Mouse (Mus musculus): ENCODE measurements at regions not wholly inside any gene's neighbourhood (a gene's known extent, or its start where the extent isn't known, plus 50 kb on each side); places are given as distances from the start of the nearest gene placed in this dataset.

GRCm38 (mm10) chr3:112239626-112240120 is 1019.0 kb downstream of the Amy2a5 start:
- no peak for ATAC-seq
- 4% methylated on average over 1 of the region's 1 CpGs for WGBS

More at GRCm38 (mm10) chr3:112239626-112240120, 1019.0 kb downstream of the Amy2a5 start:
- H3K4me1 ChIP-seq (ENCODE audit: insufficient read depth, low read length), result no peaks in the 10 kb centered on the region
- no peak for DNase-seq (ENCODE audit: low spot score)
- no peak overlapping the region for H3K4me3 ChIP-seq (ENCODE audit: low read length)
- no peaks in the 10 kb centered on the region for H3K36me3 ChIP-seq (ENCODE audit: insufficient read depth, low read length)
- H3K27me3 ChIP-seq (ENCODE audit: insufficient read depth, low read length), result no peaks in the 10 kb centered on the region
- H3K9ac ChIP-seq (replicated peaks; ENCODE audit: low read length), result no peak overlapping the region
- no peak overlapping the region for H3K4me2 ChIP-seq (ENCODE audit: low read depth, low read length)
- no peak for TF ChIP-seq CTCF (IDR thresholded peaks at IDR 0.05; ENCODE audit: low read depth)
- H3K9me3 ChIP-seq (ENCODE audit: low read length), result no peaks in the 10 kb centered on the region
- H3K27ac ChIP-seq, result no peak overlapping the region
